Mouse (Mus musculus): Measurements from ENCODE around the gene Ankar.

GRCm38 (mm10) chr1:72602186-72602585 is 98.2 kb downstream of the Ankar start:
- TF ChIP-seq EP300 (IDR thresholded peaks at IDR 0.05; ENCODE audit: low read depth) (no peak), CTCF (IDR thresholded peaks at IDR 0.05; ENCODE audit: low read depth) (no peak)

Data from liver, embryonic 14.5 days (tissue).